Mouse (Mus musculus): ENCODE measurements around the gene Gprin3.

Gene Gprin3

GRCm38 (mm10) chr6:59425824-59426533, at the start of gene Gprin3:
Gprin3 (minus strand) TSS chr6:59426294.
- peak; percentile 90 to 95 for DNase-seq

- DNase-seq, result no peak
Measured at GRCm38 (mm10) chr6:59458861-59459260, 32.8 kb upstream of the Gprin3 start.

DNA sequence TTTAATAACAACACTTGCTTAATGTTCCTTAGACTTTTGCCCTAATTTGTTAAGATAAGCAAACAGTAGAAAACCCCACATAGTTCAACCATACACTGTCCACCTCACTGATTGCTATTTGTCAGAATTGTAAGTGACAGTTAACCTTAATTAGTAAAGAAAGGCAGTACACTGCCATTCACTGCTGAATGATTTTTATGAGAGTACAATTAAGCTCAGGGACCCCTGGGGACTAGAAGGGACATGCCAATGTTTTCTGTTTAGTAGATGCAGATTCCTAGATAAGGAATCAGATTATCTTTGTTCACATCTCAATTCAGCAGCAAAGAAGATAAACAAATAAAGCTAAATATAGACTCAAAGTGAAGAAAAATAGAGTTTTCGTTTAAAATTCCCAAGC, 30.0 kb upstream of the Gprin3 start:
- no peak for DNase-seq

GRCm38 (mm10) chr6:59451348-59451747, 25.3 kb upstream of the Gprin3 start:
- DNase-seq, result no peak

DNA sequence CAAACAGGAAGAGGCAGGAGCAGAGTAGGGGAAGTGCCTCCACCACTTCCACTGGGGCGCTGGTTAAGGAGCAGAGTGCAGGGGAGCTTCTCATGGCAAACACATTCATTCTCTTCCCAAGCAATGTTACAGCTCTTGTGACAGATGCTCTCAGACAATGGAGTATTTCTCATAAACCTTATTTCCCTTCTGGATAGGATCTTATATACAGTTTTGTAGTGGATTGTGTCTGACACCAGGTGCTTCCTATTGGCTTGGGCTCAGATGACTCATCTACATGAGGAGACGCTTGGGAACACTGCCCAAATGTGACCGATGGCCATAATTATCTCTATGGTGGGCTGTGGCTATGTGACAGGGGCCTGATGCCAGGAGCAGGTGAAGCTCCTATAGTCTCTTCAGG, 19.0 kb upstream of the Gprin3 start:
- peak in 1 of 2 experiments; percentile 28 for DNase-seq

DNA sequence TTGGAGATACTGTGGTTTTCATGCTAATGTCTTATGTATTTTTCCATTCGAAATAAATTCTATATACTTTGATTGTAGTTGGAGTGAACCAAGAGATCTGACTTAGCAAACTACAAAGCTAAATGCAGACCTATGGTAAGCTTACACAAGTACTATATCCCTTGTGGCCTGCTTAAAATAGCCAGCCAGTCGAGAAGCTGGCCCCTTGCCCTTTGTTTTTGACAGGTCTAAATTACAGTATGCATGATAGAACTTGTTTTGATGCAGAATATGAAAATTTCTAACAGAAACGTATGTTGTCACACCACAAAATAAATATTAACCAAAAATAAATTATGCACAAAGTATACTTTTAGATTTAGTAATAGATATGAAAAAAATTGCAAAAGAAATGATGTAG, 9.8 kb upstream of the Gprin3 start:
- DNase-seq, result no peak

DNA sequence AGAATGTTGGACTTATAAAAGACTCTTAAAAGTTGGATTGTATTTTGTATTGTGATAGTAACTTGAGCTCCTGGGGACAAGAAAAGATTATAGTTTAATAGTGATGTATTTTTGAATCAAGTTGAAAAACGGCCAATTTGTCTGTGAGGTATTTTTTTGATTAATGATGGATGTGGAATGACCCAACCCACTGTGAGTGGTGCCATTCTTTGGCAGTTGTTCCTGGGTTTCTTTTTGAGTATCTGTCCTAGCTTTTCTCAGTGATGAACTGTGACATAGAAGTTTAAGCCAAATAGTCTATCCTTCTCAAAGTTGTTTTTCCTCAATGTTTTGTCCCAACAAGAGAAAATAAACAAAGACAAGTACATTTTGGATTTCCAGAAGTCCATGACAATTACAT, 7.0 kb upstream of the Gprin3 start:
- DNase-seq, result no peak

GRCm38 (mm10) chr6:59426534-59426885, 416 bp upstream of the Gprin3 start:
- no peak for DNase-seq

DNA sequence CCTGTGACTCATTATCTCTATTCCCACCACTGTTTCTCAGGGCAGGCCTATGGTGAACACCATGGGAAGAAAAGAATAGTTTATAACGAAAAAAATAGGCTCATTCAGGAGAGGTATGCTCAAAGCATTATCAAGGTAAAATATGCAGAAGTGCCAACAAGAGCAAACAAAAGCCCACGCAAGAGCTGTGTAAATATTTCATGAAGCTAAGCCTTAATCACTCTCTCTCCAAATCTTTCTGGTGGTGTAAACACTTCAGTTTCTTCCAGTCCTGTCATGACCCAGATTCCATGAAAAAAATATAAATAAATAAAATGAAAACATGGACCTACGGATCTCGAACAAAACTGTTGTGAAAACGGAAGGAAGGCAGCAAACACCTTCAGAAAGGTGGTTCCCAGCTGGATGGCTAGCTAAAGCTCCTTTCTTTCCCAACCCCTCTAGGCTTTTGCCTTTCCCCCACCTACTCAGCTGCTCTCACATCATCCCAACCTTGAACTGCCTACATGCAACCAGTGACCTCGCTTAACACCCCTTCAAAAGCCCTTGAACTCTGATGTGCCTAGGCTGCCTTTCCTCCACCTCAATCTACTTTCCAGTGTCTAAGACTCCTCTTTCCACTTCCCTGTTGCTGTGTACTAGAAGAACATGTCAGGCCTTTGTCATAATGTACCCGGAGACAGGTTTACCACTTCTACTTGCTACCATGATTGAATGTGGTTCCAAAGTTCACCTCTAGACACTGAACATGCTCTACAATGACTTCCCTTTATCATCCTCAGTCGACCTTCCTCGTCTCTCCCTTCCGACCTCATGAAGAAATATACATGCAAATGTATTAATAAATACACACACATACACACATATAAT, 988 bp downstream of the Gprin3 start:
- no peak for DNase-seq

- no peak for DNase-seq
Measured at GRCm38 (mm10) chr6:59423836-59424235, 2.3 kb downstream of the Gprin3 start.

- DNase-seq, result no peak
Measured at GRCm38 (mm10) chr6:59419264-59419663, 6.8 kb downstream of the Gprin3 start.

GRCm38 (mm10) chr6:59418659-59419058, 7.4 kb downstream of the Gprin3 start:
- no peak for DNase-seq

GRCm38 (mm10) chr6:59414816-59415215, 11.3 kb downstream of the Gprin3 start:
- no peak for DNase-seq

DNA sequence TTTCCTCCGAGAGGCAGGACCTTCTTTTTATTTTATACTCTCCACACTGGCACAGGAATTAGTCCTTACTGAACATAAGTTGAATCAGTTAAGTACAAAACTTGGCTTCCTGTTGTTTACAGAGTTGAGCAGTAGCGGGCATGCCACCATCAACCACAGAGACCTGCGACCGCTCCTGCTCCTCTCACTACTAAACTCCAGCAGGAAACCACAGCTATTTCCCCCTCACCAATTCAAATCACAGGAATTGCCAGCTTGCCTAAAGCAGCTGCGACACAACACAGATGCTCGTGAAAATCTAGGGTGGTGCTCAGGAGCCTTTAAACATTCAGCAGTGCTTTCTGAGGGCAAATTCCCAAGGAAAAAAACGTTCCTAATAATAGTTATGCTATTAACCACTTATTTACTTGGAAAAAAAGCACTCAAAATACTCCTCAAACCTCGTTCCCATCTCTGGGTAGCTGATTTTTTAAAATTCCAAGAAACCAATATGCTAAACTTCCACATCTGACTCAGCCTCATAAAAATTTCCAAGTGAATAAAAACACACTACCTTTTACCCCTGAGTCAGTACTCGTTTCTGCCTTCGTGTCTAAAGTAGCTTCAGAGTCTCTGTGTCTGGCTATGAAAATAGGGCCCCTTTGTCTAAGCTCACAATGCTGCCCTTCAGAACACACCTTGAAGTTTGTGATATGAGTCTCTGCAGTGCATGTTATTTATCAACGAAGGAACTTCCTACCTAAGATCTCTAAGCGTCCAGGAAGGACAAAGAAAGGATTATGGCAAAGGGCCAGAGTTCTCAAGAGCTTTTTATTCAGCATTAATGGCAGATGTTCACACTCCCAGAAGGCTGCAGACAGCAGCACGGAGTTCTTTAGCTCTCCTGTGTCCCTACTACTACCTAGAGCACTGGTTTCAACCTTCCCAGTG, 13.4 kb downstream of the Gprin3 start:
- DNase-seq, result no peak

- no peak for DNase-seq
Measured at GRCm38 (mm10) chr6:59409001-59409700, 16.9 kb downstream of the Gprin3 start.

DNA sequence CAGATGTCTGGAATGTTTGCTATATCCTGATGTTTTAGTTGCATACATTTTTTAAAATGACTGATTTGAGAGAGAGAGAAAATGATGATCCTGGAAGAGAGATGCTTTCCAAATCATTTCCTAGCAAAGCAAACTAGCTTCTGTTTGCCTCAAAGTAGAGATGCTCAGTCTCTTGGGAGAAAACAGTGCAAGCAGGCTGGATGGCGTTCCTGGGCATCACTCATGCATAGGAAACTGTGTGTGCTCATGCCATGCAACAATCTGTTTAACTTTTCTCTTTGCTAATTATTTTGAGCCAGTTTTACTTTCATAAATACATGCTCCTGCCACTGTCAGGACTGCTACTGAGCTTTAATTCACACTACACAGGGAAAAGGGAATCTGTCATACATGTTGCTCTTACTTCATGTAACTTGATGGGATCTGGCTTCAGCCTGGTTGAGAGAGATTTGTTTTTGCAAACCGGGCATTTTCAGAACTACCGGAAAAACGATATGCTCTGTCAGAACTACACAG, 18.6 kb downstream of the Gprin3 start:
- no peak for DNase-seq

GRCm38 (mm10) chr6:59390208-59390607, 35.9 kb downstream of the Gprin3 start:
- DNase-seq, result no peak

DNA sequence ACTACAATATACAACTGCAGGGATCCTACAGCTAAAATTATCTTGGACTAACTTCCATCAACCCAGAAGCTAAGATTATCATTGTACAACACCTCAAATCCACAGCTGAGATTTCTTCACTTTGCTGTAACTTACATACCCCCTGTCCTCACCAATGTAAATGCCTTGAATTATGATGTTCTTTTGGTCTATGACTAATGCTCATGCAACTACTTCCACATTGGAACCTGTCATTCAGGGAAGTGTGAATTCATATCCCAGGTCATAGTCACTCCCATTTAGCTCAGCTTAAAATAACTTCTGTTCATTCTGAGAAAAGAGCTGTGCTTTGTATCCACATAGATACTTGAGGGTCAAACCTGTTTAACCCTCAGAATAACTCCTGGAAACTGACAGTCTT, 60.8 kb downstream of the Gprin3 start:
- no peak for DNase-seq

DNA sequence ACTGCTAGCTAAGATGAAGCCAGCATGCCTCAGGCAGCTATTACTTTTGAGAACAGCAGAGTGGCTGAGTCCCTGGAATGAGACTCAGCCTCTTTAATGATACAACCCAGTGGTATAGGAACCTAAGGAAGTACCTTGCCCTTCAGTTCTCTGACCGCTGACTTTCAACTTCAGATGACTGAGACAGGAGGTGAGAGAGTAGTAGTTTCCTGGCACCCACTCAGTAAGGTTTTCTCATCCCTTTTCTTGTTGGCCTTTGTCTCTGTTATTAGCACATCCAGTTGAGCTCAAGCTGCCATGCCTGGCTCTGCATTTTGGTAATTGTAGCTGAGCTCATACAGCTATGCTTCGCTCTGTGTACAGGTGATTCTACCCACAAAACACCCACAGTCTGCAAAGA, 62.8 kb downstream of the Gprin3 start:
- no peak for DNase-seq

GRCm38 (mm10) chr6:59354943-59355342, 71.2 kb downstream of the Gprin3 start:
- DNase-seq, result no peak

- DNase-seq, result no peak
Measured at GRCm38 (mm10) chr6:59351108-59351789, 74.8 kb downstream of the Gprin3 start.

- no peak for DNase-seq
Measured at GRCm38 (mm10) chr6:59348673-59349072, 77.4 kb downstream of the Gprin3 start.

Measured in lung, postnatal 4 days (tissue).